Comparison of ENCODE assay signal across 8 mouse cellular contexts in genomic region chr5:137787151-137787928, GRCm38 (mm10). TPM values are rescaled to one million over a fixed set of nuclear protein-coding genes. Genes with fewer than 3 reads are reported as not detected.
DNase-seq lines count a peak whose midpoint lies in the region; ATAC-seq and TF ChIP-seq lines count a peak whose summit lies in the region.

Gene Mepce (minus strand): TSS chr5:137787655.
Gene Zcwpw1 (plus strand): TSS chr5:137787798.

- peak; percentile 69 for ATAC-seq in lung, postnatal 0 days

- TF ChIP-seq CTCF in lung, postnatal 0 days (IDR thresholded peaks at IDR 0.05), result peak; percentile 94

- peak; percentile 56; the same call in 1 of the 2 replicates for TF ChIP-seq EP300 in lung, postnatal 0 days (IDR thresholded peaks at IDR 0.05)

- peak within 1 kb of the TSS; percentile 80 for H3K9ac ChIP-seq in lung, postnatal 0 days (replicated peaks; ENCODE audit: low read depth)

- peaks cover 39% of the 10 kb centered on the region for H3K4me1 ChIP-seq in hindbrain, embryonic 10.5 days (replicated peaks)
- peaks cover 26% of the 10 kb centered on the region for H3K4me1 ChIP-seq in lung, postnatal 0 days (ENCODE audit: insufficient read depth, low read depth, low read length)

- WGBS in hindbrain, embryonic 10.5 days, result under 1% methylated on average over 48 of the region's 48 CpGs
- under 1% methylated on average over 48 of the region's 48 CpGs for WGBS in lung, postnatal 0 days

- peak; percentile 88 for DNase-seq in MEL-GATA-1-ER (ENCODE audit: extremely low read depth, low read depth)
- peak; percentile 97 for DNase-seq in cerebellum, adult 8-10 months
- peak; percentile 99 for DNase-seq in forelimb bud, embryonic 11.5 days (ENCODE audit: low read depth, low spot score)
- DNase-seq in hindbrain, embryonic 10.5 days (ENCODE audit: low spot score), result peak; percentile 94
- peak; percentile 94 for DNase-seq in layer of hippocampus, adult 9-11 months
- DNase-seq in lung, postnatal 0 days (ENCODE audit: low spot score), result peak; percentile 97
- DNase-seq in ovary, postnatal 14 days (ENCODE audit: low spot score), result peak; percentile 97
- peak; percentile 96 for DNase-seq in thymus, postnatal 14 days

- peak within 1 kb of the TSS; percentile 85 for H3K4me2 ChIP-seq in lung, postnatal 0 days (replicated peaks; ENCODE audit: low read depth, low read length)

- peak within 1 kb of the TSS; percentile 99 for H3K27ac ChIP-seq in hindbrain, embryonic 10.5 days
- peak within 1 kb of the TSS; percentile 99 for H3K27ac ChIP-seq in lung, postnatal 0 days (ENCODE audit: low read length)

- peaks cover 29% of the 10 kb centered on the region for H3K36me3 ChIP-seq in hindbrain, embryonic 10.5 days
- H3K36me3 ChIP-seq in lung, postnatal 0 days (ENCODE audit: insufficient read depth, low read length), result no peaks in the 10 kb centered on the region; the same call in none of the 2 replicates

- H3K9me3 ChIP-seq in hindbrain, embryonic 10.5 days, result 0 out of 2 replicates have a peak, but pooled peaks cover 2% of the 10 kb centered on the region
- H3K9me3 ChIP-seq in lung, postnatal 0 days (ENCODE audit: low read length), result no peaks in the 10 kb centered on the region

- H3K4me3 ChIP-seq in hindbrain, embryonic 10.5 days, result peak within 1 kb of the TSS; percentile 95
- peak within 1 kb of the TSS; percentile 63 for H3K4me3 ChIP-seq in lung, postnatal 0 days (ENCODE audit: low read depth, low read length)

- H3K27me3 ChIP-seq in hindbrain, embryonic 10.5 days (ENCODE audit: insufficient read depth, poor library complexity, severe bottlenecking), result peaks cover 18% of the 10 kb centered on the region
- no peaks in the 10 kb centered on the region for H3K27me3 ChIP-seq in lung, postnatal 0 days (replicated peaks; ENCODE audit: insufficient read depth, low read length)

RNA-seq across cellular contexts. Expression of gene Mepce, which starts in this region (rescaled TPM):
- polyA plus RNA-seq in hindbrain, embryonic 10.5 days (2016; fragmentation: Nextera tagmentation; extraction: Ambion mirVana), result 12.6 TPM in 2 replicates
- polyA plus RNA-seq in lung, postnatal 0 days (2015; fragmentation: Nextera tagmentation; extraction: Ambion mirVana), result 12.2 and 13.7 TPM in 2 replicates

RNA-seq across cellular contexts. Expression of gene Zcwpw1, which starts in this region (rescaled TPM):
- polyA plus RNA-seq in hindbrain, embryonic 10.5 days (2016; fragmentation: Nextera tagmentation; extraction: Ambion mirVana), result 11.9 and 13.9 TPM in 2 replicates
- polyA plus RNA-seq in lung, postnatal 0 days (2015; fragmentation: Nextera tagmentation; extraction: Ambion mirVana), result 2.4 and 4.3 TPM in 2 replicates

Comparison
In these comparisons a context has a peak if more than half of its experiments do, and no peak if none do; other contexts are left out.
1. Peak in every context shown above with its lines: DNase-seq, ATAC-seq, H3K4me3 ChIP-seq and H3K27ac ChIP-seq.